Mouse (Mus musculus): Measurements from ENCODE around the gene Hist1h4i. TPM values are rescaled to one million over a fixed set of nuclear protein-coding genes. Genes with fewer than 3 reads are reported as not detected.

Hist1h4i gene
- total and polyA plus RNA-seq, 2 experiments from 2014 or later: 5.1 to 39.3 TPM

DNA sequence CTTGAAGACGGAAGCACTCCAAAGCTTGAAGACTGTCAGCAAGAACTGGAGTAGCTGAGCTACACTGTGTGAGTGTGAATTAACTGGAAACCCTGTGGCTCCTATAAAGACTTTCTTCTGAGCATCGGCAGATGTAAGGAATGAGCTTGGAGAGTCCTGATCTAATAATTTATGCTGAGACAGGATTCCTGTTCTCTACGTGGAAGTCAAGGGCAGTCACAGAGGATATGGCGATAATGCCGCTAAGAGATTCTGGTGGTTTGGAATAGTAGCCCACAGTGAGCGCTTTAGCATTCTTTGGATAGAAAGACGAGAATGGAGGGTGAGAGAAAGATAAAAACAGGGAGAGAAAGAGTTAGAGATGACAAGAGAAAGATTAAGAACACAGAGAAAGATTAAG, 33.3 kb downstream of the Hist1h4i start:
- peaks cover 12% of the 10 kb centered on the region; the same call in 1 of the 2 replicates for H3K4me1 ChIP-seq (ENCODE audit: insufficient read depth, low read length)
- DNase-seq (ENCODE audit: low spot score) (no peak), ATAC-seq (no peak)
- H3K4me2 ChIP-seq (ENCODE audit: low read depth, low read length): no peak overlapping the region
- H3K4me3 ChIP-seq (ENCODE audit: low read length): no peak overlapping the region
- H3K9me3 ChIP-seq (ENCODE audit: low read length): no peaks in the 10 kb centered on the region
- no peaks in the 10 kb centered on the region for H3K36me3 ChIP-seq (ENCODE audit: insufficient read depth, low read length)
- 47% methylated on average over 7 of the region's 7 CpGs for WGBS
- no peak overlapping the region for H3K27ac ChIP-seq
- no peak for TF ChIP-seq CTCF (IDR thresholded peaks at IDR 0.05; ENCODE audit: low read depth)
- H3K27me3 ChIP-seq (ENCODE audit: insufficient read depth, low read length): peaks cover 88% of the 10 kb centered on the region
- H3K9ac ChIP-seq (replicated peaks; ENCODE audit: low read length): no peak overlapping the region

DNA sequence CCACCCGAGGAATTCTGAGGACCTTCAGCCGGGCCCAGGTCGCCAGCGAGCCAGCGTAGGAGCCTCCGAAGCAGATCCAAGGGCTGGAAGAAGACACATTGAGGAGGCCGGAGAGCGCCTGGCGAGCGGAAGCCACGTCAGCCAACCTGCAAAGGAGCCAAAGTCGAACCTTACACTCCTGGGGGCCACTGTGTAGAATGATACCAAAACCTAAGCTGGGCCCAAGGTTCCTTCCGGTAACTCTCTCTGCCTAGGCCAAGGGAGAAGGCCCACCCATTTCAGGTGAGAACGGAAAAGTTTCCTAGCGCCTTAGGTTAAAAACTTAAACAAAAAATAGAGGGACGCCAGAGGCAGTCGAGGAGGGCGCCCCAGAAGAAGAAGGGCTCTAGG, 34.0 kb downstream of the Hist1h4i start:
- no peak overlapping the region for H3K9ac ChIP-seq (replicated peaks; ENCODE audit: low read length)
- DNase-seq (ENCODE audit: low spot score) (no peak), ATAC-seq (no peak)
- no peak overlapping the region for H3K27ac ChIP-seq
- TF ChIP-seq CTCF (IDR thresholded peaks at IDR 0.05; ENCODE audit: low read depth): no peak
- 3% methylated on average over 18 of the region's 18 CpGs for WGBS
- H3K4me2 ChIP-seq (ENCODE audit: low read depth, low read length): peak overlapping the region; percentile 86
- H3K9me3 ChIP-seq (ENCODE audit: low read length): no peaks in the 10 kb centered on the region
- H3K27me3 ChIP-seq (ENCODE audit: insufficient read depth, low read length): peaks cover 88% of the 10 kb centered on the region
- peak overlapping the region; percentile 46 for H3K4me3 ChIP-seq (ENCODE audit: low read length)
- no peaks in the 10 kb centered on the region for H3K36me3 ChIP-seq (ENCODE audit: insufficient read depth, low read length)
- H3K4me1 ChIP-seq (ENCODE audit: insufficient read depth, low read length): peaks cover 12% of the 10 kb centered on the region; the same call in 1 of the 2 replicates

DNA sequence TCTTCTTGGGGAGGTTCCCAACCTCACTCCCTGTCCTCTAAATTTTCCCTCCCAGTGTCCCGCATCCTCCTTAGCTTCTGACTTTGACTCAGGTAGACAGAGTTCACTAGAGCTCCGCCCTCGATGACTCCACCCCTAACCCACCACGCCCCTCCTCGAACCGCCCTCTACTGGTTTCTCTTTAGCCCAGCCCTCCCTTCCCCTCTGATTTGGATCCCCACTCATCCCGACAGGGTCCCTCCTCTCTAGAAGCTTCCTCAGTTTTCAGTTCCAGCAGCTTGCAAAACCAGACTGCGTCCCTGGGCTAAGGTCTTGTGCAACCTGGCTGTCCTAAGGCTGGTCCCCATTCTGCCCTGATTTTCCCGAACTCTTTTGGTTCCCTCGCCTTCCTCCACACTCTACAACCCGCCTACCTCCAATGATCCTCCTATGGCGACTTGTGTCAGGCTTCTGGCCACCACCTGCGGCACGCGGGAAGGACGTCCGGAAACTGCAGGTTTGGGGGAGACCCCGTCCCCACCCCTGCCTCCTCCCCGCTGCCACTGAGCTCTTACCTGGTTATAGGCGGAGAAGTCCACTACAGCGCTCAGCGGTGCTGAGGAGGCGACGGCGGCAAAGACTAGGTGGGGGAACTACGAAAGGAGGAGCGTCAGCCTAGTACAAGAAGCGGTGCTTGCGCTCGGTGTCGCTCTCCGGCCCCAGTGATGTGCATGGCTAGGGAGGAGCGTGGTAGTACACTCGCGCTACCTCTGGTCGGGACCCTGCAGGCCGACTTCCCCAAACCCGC, 34.6 kb downstream of the Hist1h4i start:
- H3K4me3 ChIP-seq (ENCODE audit: low read length): peak overlapping the region; percentile 46
- no peaks in the 10 kb centered on the region for H3K36me3 ChIP-seq (ENCODE audit: insufficient read depth, low read length)
- peaks cover 91% of the 10 kb centered on the region for H3K27me3 ChIP-seq (ENCODE audit: insufficient read depth, low read length)
- under 1% methylated on average over 38 of the region's 38 CpGs for WGBS
- peak overlapping the region; percentile 86 for H3K4me2 ChIP-seq (ENCODE audit: low read depth, low read length)
- no peak overlapping the region for H3K27ac ChIP-seq
- TF ChIP-seq CTCF (IDR thresholded peaks at IDR 0.05; ENCODE audit: low read depth): no peak
- peak overlapping the region; percentile 35; the same call in 1 of the 2 replicates for H3K9ac ChIP-seq (replicated peaks; ENCODE audit: low read length)
- H3K4me1 ChIP-seq (ENCODE audit: insufficient read depth, low read length): peaks cover 12% of the 10 kb centered on the region; the same call in 1 of the 2 replicates
- DNase-seq (ENCODE audit: low spot score) (no peak), ATAC-seq (peak; percentile 66)
- H3K9me3 ChIP-seq (ENCODE audit: low read length): no peaks in the 10 kb centered on the region

- Histone ChIP-seq H3K4me1 (ENCODE audit: insufficient read depth, low read length) (peaks cover 12% of the 10 kb centered on the region; the same call in 1 of the 2 replicates), H3K27me3 (ENCODE audit: insufficient read depth, low read length) (peaks cover 93% of the 10 kb centered on the region), H3K4me3 (ENCODE audit: low read length) (peak overlapping the region; percentile 46), H3K4me2 (ENCODE audit: low read depth, low read length) (peak overlapping the region; percentile 86), H3K9me3 (ENCODE audit: low read length) (no peaks in the 10 kb centered on the region), H3K36me3 (ENCODE audit: insufficient read depth, low read length) (no peaks in the 10 kb centered on the region), H3K27ac (no peak overlapping the region), H3K9ac (replicated peaks; ENCODE audit: low read length) (peak overlapping the region; percentile 35; the same call in 1 of the 2 replicates)
- DNase-seq (ENCODE audit: low spot score) (no peak), ATAC-seq (peak; percentile 51)
- under 1% methylated on average over 45 of the region's 45 CpGs for WGBS
- TF ChIP-seq CTCF (IDR thresholded peaks at IDR 0.05; ENCODE audit: low read depth): no peak
Observed at GRCm38 (mm10) chr13:22005605-22006333, 35.4 kb downstream of the Hist1h4i start.

- WGBS: 30% methylated on average over 5 of the region's 5 CpGs
Observed at GRCm38 (mm10) chr13:22001823-22002222, 39.3 kb downstream of the Hist1h4i start.

DNA sequence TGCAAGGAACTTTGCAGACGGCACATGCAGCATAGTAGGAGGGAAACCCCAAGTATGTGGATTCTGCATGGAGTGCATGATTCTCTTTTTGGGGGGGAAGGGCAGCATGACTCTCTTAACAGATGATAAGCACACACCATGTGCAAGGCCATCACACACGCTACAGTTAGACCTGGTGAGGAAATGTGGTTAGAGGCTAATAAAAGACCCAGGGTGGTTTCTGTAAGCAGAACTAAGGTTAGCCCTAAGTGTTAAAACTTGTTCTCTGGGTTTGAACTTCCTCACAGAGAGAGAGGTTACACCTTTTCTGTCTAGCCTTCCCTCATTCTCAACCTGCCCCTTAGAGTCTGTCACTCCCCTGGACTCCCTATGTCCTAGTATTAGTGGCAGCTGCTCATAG, 39.8 kb downstream of the Hist1h4i start:
- no peak overlapping the region for H3K4me2 ChIP-seq (ENCODE audit: low read depth, low read length)
- ATAC-seq: no peak
- H3K4me3 ChIP-seq (ENCODE audit: low read length): no peak overlapping the region
- peaks cover 7% of the 10 kb centered on the region; the same call in 1 of the 2 replicates for H3K4me1 ChIP-seq (ENCODE audit: insufficient read depth, low read length)
- H3K9ac ChIP-seq (replicated peaks; ENCODE audit: low read length): no peak overlapping the region
- WGBS: 62% methylated on average over 2 of the region's 2 CpGs
- H3K36me3 ChIP-seq (ENCODE audit: insufficient read depth, low read length): no peaks in the 10 kb centered on the region
- H3K27me3 ChIP-seq (ENCODE audit: insufficient read depth, low read length): peaks cover 92% of the 10 kb centered on the region
- H3K27ac ChIP-seq: no peak overlapping the region
- no peak for DNase-seq (ENCODE audit: low spot score)
- TF ChIP-seq CTCF (IDR thresholded peaks at IDR 0.05; ENCODE audit: low read depth): no peak
- H3K9me3 ChIP-seq (ENCODE audit: low read length): no peaks in the 10 kb centered on the region

More at GRCm38 (mm10) chr13:22001823-22002222, 39.3 kb downstream of the Hist1h4i start:
- Histone ChIP-seq H3K4me2 (ENCODE audit: low read depth, low read length) (no peak overlapping the region), H3K27me3 (ENCODE audit: insufficient read depth, low read length) (peaks cover 92% of the 10 kb centered on the region), H3K4me3 (ENCODE audit: low read length) (no peak overlapping the region), H3K9me3 (ENCODE audit: low read length) (no peaks in the 10 kb centered on the region), H3K36me3 (ENCODE audit: insufficient read depth, low read length) (no peaks in the 10 kb centered on the region), H3K27ac (no peak overlapping the region), H3K9ac (replicated peaks; ENCODE audit: low read length) (no peak overlapping the region), H3K4me1 (ENCODE audit: insufficient read depth, low read length) (peaks cover 11% of the 10 kb centered on the region; the same call in 1 of the 2 replicates)
- DNase-seq (ENCODE audit: low spot score) (no peak), ATAC-seq (no peak)
- no peak for TF ChIP-seq CTCF (IDR thresholded peaks at IDR 0.05; ENCODE audit: low read depth)
